Mouse (Mus musculus) forebrain, embryonic 13.5 days (tissue): ENCODE results near the gene Gm3233. TPM values are rescaled to one million over a fixed set of nuclear protein-coding genes. Genes with fewer than 3 reads are reported as not detected.
"Not testable (repeated sequence)": the region's sequence is repeated elsewhere in the genome, so short reads cannot be mapped to it uniquely, and the experiment has no call there.

Experiments used
- ATAC-seq: fragments of 200-750 bp; cut with Nextera tagmentation; 2 replicates; pipeline ENCODE4 v1.8.0; 2017
- H3K27ac ChIP-seq: fragments of 300-500 bp; sonication (generic); 2 replicates; pipeline ENCODE4 v1.5.1; 2015; ENCODE audit warnings: inconsistent platforms, mild to moderate bottlenecking, moderate library complexity
- H3K27me3 ChIP-seq: fragments of 300-500 bp; sonication (generic); 2 replicates; pipeline ENCODE4 v1.6.1; 2015; ENCODE audit warnings: mild to moderate bottlenecking, inconsistent platforms
- H3K36me3 ChIP-seq: fragments of 300-500 bp; sonication (generic); 2 replicates; pipeline ENCODE4 v1.6.1; 2015; ENCODE audit warnings: mild to moderate bottlenecking, inconsistent platforms; ENCODE audit not compliant: poor library complexity, severe bottlenecking
- H3K4me1 ChIP-seq: fragments of 300-500 bp; sonication (generic); 2 replicates; pipeline ENCODE4 v1.6.1; 2015; ENCODE audit warnings: inconsistent platforms
- H3K4me2 ChIP-seq: fragments of 300-500 bp; sonication (generic); 2 replicates; pipeline ENCODE4 v1.6.1; 2015; ENCODE audit warnings: inconsistent platforms, mild to moderate bottlenecking, moderate library complexity
- H3K4me3 ChIP-seq: fragments of 300-500 bp; sonication (generic); 2 replicates; pipeline ENCODE4 v1.5.1; 2015; ENCODE audit warnings: mild to moderate bottlenecking, inconsistent platforms
- H3K9ac ChIP-seq: fragments of 300-500 bp; sonication (generic); 2 replicates; pipeline ENCODE4 v1.6.1; 2015; ENCODE audit warnings: mild to moderate bottlenecking, inconsistent platforms
- H3K9me3 ChIP-seq: fragments of 300-500 bp; sonication (generic); replicated peaks from 2 replicates; pipeline ENCODE4 v1.6.1; 2016; ENCODE audit warnings: inconsistent platforms
- WGBS: fragments of 180-500 bp; shearing (Covaris S2); methylation state at CpG from one replicate; pipeline ENCODE4 v1.1.7; 2015; 5-methylcytosine and 5-hydroxymethylcytosine counted together
- polyA plus RNA-seq: library from polyadenylated mRNA; unstranded; fragments of >200 nt; fragmentation: Nextera tagmentation; extraction: Ambion mirVana; gene quantifications from 2 replicates; pipeline ENCODE4 v1.2.1, GENCODE M21; 2015

Gene Gm3233
- polyA plus RNA-seq, 1 experiment from 2014 or later = not detected

- H3K9me3 ChIP-seq, H3K4me3 ChIP-seq, H3K9ac ChIP-seq, ATAC-seq, H3K36me3 ChIP-seq, H3K27me3 ChIP-seq, H3K4me1 ChIP-seq, H3K4me2 ChIP-seq: not testable (repeated sequence)
- no CpG with 5 or more reads among the region's 1 CpGs for WGBS
- peak within 1 kb of the TSS; percentile 51; the same call in 1 of the 2 replicates for H3K27ac ChIP-seq
These were observed 11.7 kb upstream of the Gm3233 start, which contains the start of gene Gm3238 for GRCm38 (mm10) chr10:77771225-77771624. Gene Gm3238, minus strand, starts transcription at chr10:77771325.

- 80% methylated on average over 1 of the region's 1 CpGs for whole genome bisulfite sequencing
- H3K9ac ChIP-seq = no peak overlapping the region
- H3K4me1 ChIP-seq = no peaks in the 10 kb centered on the region
- H3K9me3 ChIP-seq = no peaks in the 10 kb centered on the region
- no peaks in the 10 kb centered on the region for H3K27me3 ChIP-seq
- no peak overlapping the region for H3K4me3 ChIP-seq
- no peak for ATAC-seq
- no peak overlapping the region for H3K4me2 ChIP-seq
- H3K36me3 ChIP-seq = no peaks in the 10 kb centered on the region
- H3K27ac ChIP-seq = no peak overlapping the region
These were observed 10.2 kb upstream of the Gm3233 start for GRCm38 (mm10) chr10:77769727-77770126.

- no peaks in the 10 kb centered on the region for H3K4me1 ChIP-seq
- H3K27ac ChIP-seq = no peak overlapping the region
- H3K4me3 ChIP-seq = no peak overlapping the region
- H3K27me3 ChIP-seq = no peaks in the 10 kb centered on the region
- H3K36me3 ChIP-seq = no peaks in the 10 kb centered on the region
- no peak for ATAC-seq
- no peak overlapping the region for H3K4me2 ChIP-seq
- H3K9ac ChIP-seq = no peak overlapping the region
- H3K9me3 ChIP-seq = no peaks in the 10 kb centered on the region
These were observed 6.0 kb downstream of the Gm3233 start for GRCm38 (mm10) chr10:77753448-77753847.

GRCm38 (mm10) chr10:77752312-77752711, 7.2 kb downstream of the Gm3233 start:
- H3K4me2 ChIP-seq, H3K4me3 ChIP-seq, H3K9ac ChIP-seq, H3K36me3 ChIP-seq, H3K27ac ChIP-seq, H3K4me1 ChIP-seq, ATAC-seq, H3K9me3 ChIP-seq, H3K27me3 ChIP-seq: not testable (repeated sequence)
- WGBS = 69% methylated on average over 3 of the region's 3 CpGs

- not testable (repeated sequence) for H3K27ac ChIP-seq, H3K27me3 ChIP-seq, H3K4me2 ChIP-seq, H3K4me1 ChIP-seq, H3K36me3 ChIP-seq, ATAC-seq, H3K9ac ChIP-seq, H3K4me3 ChIP-seq, H3K9me3 ChIP-seq
- WGBS = 71% methylated on average over 1 of the region's 1 CpGs
These were observed 8.2 kb downstream of the Gm3233 start, which contains the start of gene Gm9736 for GRCm38 (mm10) chr10:77751254-77751653. Gene Gm9736, minus strand, starts transcription at chr10:77751354.

- not testable (repeated sequence) for H3K36me3 ChIP-seq, H3K4me3 ChIP-seq, H3K9ac ChIP-seq, H3K4me2 ChIP-seq, H3K9me3 ChIP-seq, ATAC-seq, H3K27ac ChIP-seq, H3K27me3 ChIP-seq, H3K4me1 ChIP-seq
- WGBS = 88% methylated on average over 1 of the region's 1 CpGs
These were observed 8.8 kb downstream of the Gm3233 start for GRCm38 (mm10) chr10:77750686-77751085.

GRCm38 (mm10) chr10:77741924-77742688, 17.4 kb downstream of the Gm3233 start, which contains the start of gene Gm18596:
Gene Gm18596, minus strand, starts transcription at chr10:77742638.
- H3K9ac ChIP-seq, ATAC-seq, H3K4me1 ChIP-seq, H3K36me3 ChIP-seq, H3K27me3 ChIP-seq, H3K4me3 ChIP-seq, H3K4me2 ChIP-seq, H3K9me3 ChIP-seq: not testable (repeated sequence)
- WGBS = 42% methylated on average over 5 of the region's 5 CpGs
- H3K27ac ChIP-seq = peak within 1 kb of the TSS; percentile 19; the same call in 1 of the 2 replicates

GRCm38 (mm10) chr10:77738929-77739328, 20.6 kb downstream of the Gm3233 start:
- Histone ChIP-seq H3K4me3 (no peak overlapping the region), H3K9ac (no peak overlapping the region), H3K36me3 (no peaks in the 10 kb centered on the region), H3K27ac (no peak overlapping the region), H3K4me1 (no peaks in the 10 kb centered on the region), H3K27me3 (no peaks in the 10 kb centered on the region), H3K9me3 (no peaks in the 10 kb centered on the region; the same call in 1 of the 2 replicates), H3K4me2 (no peak overlapping the region)
- ATAC-seq = no peak
- WGBS = 97% methylated on average over 4 of the region's 4 CpGs

GRCm38 (mm10) chr10:77735928-77736327, 23.6 kb downstream of the Gm3233 start:
- no peak for ATAC-seq
- H3K4me2 ChIP-seq = no peak overlapping the region
- 96% methylated on average over 1 of the region's 1 CpGs for WGBS
- no peaks in the 10 kb centered on the region for H3K4me1 ChIP-seq
- no peak overlapping the region for H3K4me3 ChIP-seq
- no peak overlapping the region for H3K9ac ChIP-seq
- H3K27ac ChIP-seq = no peak overlapping the region
- no peaks in the 10 kb centered on the region for H3K27me3 ChIP-seq
- no peaks in the 10 kb centered on the region; the same call in 1 of the 2 replicates for H3K9me3 ChIP-seq
- no peaks in the 10 kb centered on the region for H3K36me3 ChIP-seq

- WGBS = 56% methylated on average over 4 of the region's 4 CpGs
- no peak overlapping the region for H3K4me2 ChIP-seq
- H3K27ac ChIP-seq = no peak overlapping the region
- no peak overlapping the region for H3K4me3 ChIP-seq
- H3K4me1 ChIP-seq = no peaks in the 10 kb centered on the region
- H3K27me3 ChIP-seq = no peaks in the 10 kb centered on the region; the same call in 1 of the 2 replicates
- no peak overlapping the region for H3K9ac ChIP-seq
- H3K36me3 ChIP-seq = no peaks in the 10 kb centered on the region
- no peak for ATAC-seq
- no peaks in the 10 kb centered on the region; the same call in 1 of the 2 replicates for H3K9me3 ChIP-seq
These were observed 30.2 kb downstream of the Gm3233 start for GRCm38 (mm10) chr10:77729241-77729640.

GRCm38 (mm10) chr10:77728280-77728679, 31.2 kb downstream of the Gm3233 start:
- 72% methylated on average over 4 of the region's 4 CpGs for WGBS
- Histone ChIP-seq H3K36me3 (no peaks in the 10 kb centered on the region), H3K4me3 (no peak overlapping the region), H3K27me3 (no peaks in the 10 kb centered on the region; the same call in 1 of the 2 replicates), H3K4me1 (no peaks in the 10 kb centered on the region), H3K4me2 (no peak overlapping the region), H3K9ac (no peak overlapping the region), H3K27ac (no peak overlapping the region), H3K9me3 (no peaks in the 10 kb centered on the region)
- no peak for ATAC-seq

- Histone ChIP-seq H3K27me3 (no peaks in the 10 kb centered on the region; the same call in 1 of the 2 replicates), H3K4me3 (no peak within 1 kb of the TSS), H3K9me3 (no peaks in the 10 kb centered on the region), H3K27ac (no peak within 1 kb of the TSS), H3K36me3 (no peaks in the 10 kb centered on the region), H3K4me2 (no peak within 1 kb of the TSS), H3K9ac (no peak within 1 kb of the TSS), H3K4me1 (no peaks in the 10 kb centered on the region)
- WGBS = 46% methylated on average over 3 of the region's 3 CpGs
- no peak for ATAC-seq
These were observed 33.3 kb downstream of the Gm3233 start, which contains the start of gene Gm10100 for GRCm38 (mm10) chr10:77726186-77726585. Gene Gm10100, plus strand, starts transcription at chr10:77726486.
